Mouse (Mus musculus) neural tube, embryonic 11.5 days (tissue): ENCODE measurements around the gene Gm49380. TPM values are rescaled to one million over a fixed set of nuclear protein-coding genes. Genes with fewer than 3 reads are reported as not detected.

Source experiments
- ATAC-seq: fragments of 200-750 bp; cut with Nextera tagmentation; 2 replicates; pipeline ENCODE4 v1.8.0; 2017; ENCODE audit warnings: moderate number of reproducible peaks, mild to moderate bottlenecking, moderate TSS enrichment, moderate library complexity; ENCODE audit not compliant: insufficient read depth, low FRiP score, low TSS enrichment
- DNase-seq: peaks from one replicate; pipeline ENCODE4 v3.0.0-alpha.2; 2015; ENCODE audit warnings: low spot score
- H3K27ac ChIP-seq: fragments of 300-500 bp; sonication (generic); 2 replicates; pipeline ENCODE4 v1.5.1; 2014; ENCODE audit warnings: low read depth, mild to moderate bottlenecking, low read length
- H3K27me3 ChIP-seq: fragments of 300-500 bp; sonication (generic); 2 replicates; pipeline ENCODE4 v1.6.1; 2014; ENCODE audit warnings: mild to moderate bottlenecking, low read length, mixed read lengths; ENCODE audit not compliant: control insufficient read depth, insufficient read depth
- H3K36me3 ChIP-seq: fragments of 300-500 bp; sonication (generic); 2 replicates; pipeline ENCODE4 v1.6.1; 2014; ENCODE audit warnings: mild to moderate bottlenecking, low read length, moderate library complexity, mixed read lengths; ENCODE audit not compliant: control insufficient read depth, insufficient read depth
- H3K4me1 ChIP-seq: fragments of 300-500 bp; sonication (generic); 2 replicates; pipeline ENCODE4 v1.6.1; 2014; ENCODE audit warnings: low read length, mixed read lengths; ENCODE audit not compliant: control insufficient read depth, insufficient read depth
- H3K4me2 ChIP-seq: fragments of 300-500 bp; sonication (generic); 2 replicates; pipeline ENCODE4 v1.6.1; 2014; ENCODE audit warnings: low read depth, mild to moderate bottlenecking, moderate library complexity
- H3K4me3 ChIP-seq: fragments of 300-500 bp; sonication (generic); 2 replicates; pipeline ENCODE4 v1.5.1; 2014; ENCODE audit warnings: low read depth, low read length
- H3K9ac ChIP-seq: fragments of 300-500 bp; sonication (generic); 2 replicates; pipeline ENCODE4 v1.6.1; 2014; ENCODE audit warnings: mild to moderate bottlenecking, low read length
- H3K9me3 ChIP-seq: fragments of 300-500 bp; sonication (generic); 2 replicates; pipeline ENCODE4 v1.6.1; 2016; ENCODE audit warnings: low read length; ENCODE audit not compliant: control insufficient read depth
- WGBS: fragments of 180-500 bp; shearing (Covaris S2); extraction: QIAGEN DNeasy Blood & Tissue Kit; methylation state at CpG from one replicate; pipeline ENCODE4 v1.1.7; 2014; 5-methylcytosine and 5-hydroxymethylcytosine counted together
- polyA plus RNA-seq: library from polyadenylated mRNA; unstranded; fragments of >200 nt; fragmentation: Nextera tagmentation; extraction: Ambion mirVana; gene quantifications from 2 replicates; pipeline ENCODE4 v1.2.1, GENCODE M21; 2014

Gm49380 gene
- polyA plus RNA-seq = 0.20 and 0.95 TPM in 2 replicates

- peak; percentile 94 for ATAC-seq
- no peak within 1 kb of the TSS for H3K27ac ChIP-seq
- WGBS = under 1% methylated on average over 43 of the region's 51 CpGs
Measured at GRCm38 (mm10) chr9:44113105-44113789, at the start of gene Gm49380, which contains the start of gene Rnf26. Gene Gm49380 (minus strand): TSS chr9:44113500. Gene Rnf26 (minus strand): TSS chr9:44113517.

GRCm38 (mm10) chr9:44159886-44160285, 46.6 kb upstream of the Gm49380 start:
- WGBS = 85% methylated on average over 3 of the region's 3 CpGs

More at GRCm38 (mm10) chr9:44113105-44113789, at the start of gene Gm49380, which contains the start of gene Rnf26:
- Histone ChIP-seq H3K36me3 (no peaks in the 10 kb centered on the region; the same call in 1 of the 2 replicates), H3K4me2 (peak within 1 kb of the TSS; percentile 40), H3K4me1 (peaks cover 11% of the 10 kb centered on the region), H3K9me3 (no peaks in the 10 kb centered on the region), H3K4me3 (peak within 1 kb of the TSS; percentile 79), H3K9ac (peak within 1 kb of the TSS; percentile 83), H3K27me3 (no peaks in the 10 kb centered on the region)
- DNase-seq = peak; percentile 92

GRCm38 (mm10) chr9:44147290-44147689, 34.0 kb upstream of the Gm49380 start:
- Histone ChIP-seq H3K4me1 (no peaks in the 10 kb centered on the region), H3K9ac (no peak overlapping the region), H3K4me2 (no peak overlapping the region), H3K27me3 (no peaks in the 10 kb centered on the region), H3K4me3 (no peak overlapping the region), H3K9me3 (no peaks in the 10 kb centered on the region), H3K27ac (no peak overlapping the region), H3K36me3 (no peaks in the 10 kb centered on the region; the same call in 1 of the 2 replicates)
- DNase-seq = no peak
- 85% methylated on average over 3 of the region's 3 CpGs for WGBS
- no peak for ATAC-seq

More at GRCm38 (mm10) chr9:44159886-44160285, 46.6 kb upstream of the Gm49380 start:
- Histone ChIP-seq H3K4me1 (no peaks in the 10 kb centered on the region), H3K9ac (no peak overlapping the region), H3K9me3 (no peaks in the 10 kb centered on the region), H3K27me3 (no peaks in the 10 kb centered on the region), H3K36me3 (peaks cover 17% of the 10 kb centered on the region), H3K4me3 (no peak overlapping the region), H3K4me2 (no peak overlapping the region), H3K27ac (no peak overlapping the region)
- ATAC-seq = no peak
- no peak for DNase-seq

- H3K4me1 ChIP-seq = no peaks in the 10 kb centered on the region
- no peak overlapping the region for H3K9ac ChIP-seq
- H3K4me3 ChIP-seq = no peak overlapping the region
- no peak overlapping the region for H3K27ac ChIP-seq
- no peaks in the 10 kb centered on the region; the same call in 1 of the 2 replicates for H3K36me3 ChIP-seq
- H3K4me2 ChIP-seq = no peak overlapping the region
- DNase-seq (no peak), ATAC-seq (no peak)
- no peaks in the 10 kb centered on the region for H3K9me3 ChIP-seq
- no peaks in the 10 kb centered on the region for H3K27me3 ChIP-seq
Measured at GRCm38 (mm10) chr9:44144718-44145060, 31.4 kb upstream of the Gm49380 start.

GRCm38 (mm10) chr9:44144023-44144717, 30.9 kb upstream of the Gm49380 start:
- Histone ChIP-seq H3K4me2 (no peak overlapping the region), H3K4me1 (no peaks in the 10 kb centered on the region), H3K27me3 (no peaks in the 10 kb centered on the region), H3K9ac (no peak overlapping the region), H3K4me3 (no peak overlapping the region), H3K36me3 (no peaks in the 10 kb centered on the region; the same call in 1 of the 2 replicates), H3K9me3 (no peaks in the 10 kb centered on the region), H3K27ac (no peak overlapping the region)
- no peak for DNase-seq
- WGBS = 35% methylated on average over 7 of the region's 8 CpGs
- no peak for ATAC-seq

- Histone ChIP-seq H3K4me1 (no peaks in the 10 kb centered on the region), H3K27me3 (no peaks in the 10 kb centered on the region), H3K9me3 (no peaks in the 10 kb centered on the region), H3K9ac (no peak overlapping the region), H3K4me3 (no peak overlapping the region), H3K27ac (no peak overlapping the region), H3K4me2 (no peak overlapping the region), H3K36me3 (no peaks in the 10 kb centered on the region)
- DNase-seq = no peak
- 90% methylated on average over 5 of the region's 5 CpGs for WGBS
- ATAC-seq = no peak
Measured at GRCm38 (mm10) chr9:44143421-44143820, 30.1 kb upstream of the Gm49380 start.

GRCm38 (mm10) chr9:44141951-44142350, 28.7 kb upstream of the Gm49380 start:
- no peak overlapping the region for H3K4me2 ChIP-seq
- H3K27ac ChIP-seq = no peak overlapping the region
- ATAC-seq (no peak), DNase-seq (no peak)
- H3K9me3 ChIP-seq = no peaks in the 10 kb centered on the region
- no peak overlapping the region for H3K4me3 ChIP-seq
- H3K9ac ChIP-seq = no peak overlapping the region
- H3K27me3 ChIP-seq = 0 out of 2 replicates have a peak, but pooled peaks cover 3% of the 10 kb centered on the region
- H3K36me3 ChIP-seq = no peaks in the 10 kb centered on the region
- 75% methylated on average over 5 of the region's 5 CpGs for WGBS
- no peaks in the 10 kb centered on the region for H3K4me1 ChIP-seq

GRCm38 (mm10) chr9:44137846-44138245, 24.5 kb upstream of the Gm49380 start:
- Histone ChIP-seq H3K4me1 (peaks cover 19% of the 10 kb centered on the region), H3K27ac (no peak overlapping the region), H3K36me3 (no peaks in the 10 kb centered on the region)

More at GRCm38 (mm10) chr9:44137846-44138245, 24.5 kb upstream of the Gm49380 start:
- Histone ChIP-seq H3K9me3 (no peaks in the 10 kb centered on the region), H3K4me2 (no peak overlapping the region), H3K9ac (no peak overlapping the region), H3K4me3 (no peak overlapping the region), H3K27me3 (peaks cover 40% of the 10 kb centered on the region)
- ATAC-seq = no peak
- no peak for DNase-seq
- WGBS = 74% methylated on average over 4 of the region's 4 CpGs
